Mouse (Mus musculus): ENCODE measurements around the gene Syngr1. TPM values are rescaled to one million over a fixed set of nuclear protein-coding genes. Genes with fewer than 3 reads are reported as not detected.

The Syngr1 gene
- polyA plus RNA-seq, 1 experiment from 2014 or later = 38.0 TPM

GRCm38 (mm10) chr15:80105490-80106410 lies 14.6 kb downstream of the Syngr1 start:
- WGBS = 45% methylated on average over 12 of the region's 12 CpGs
- peaks cover 5% of the 10 kb centered on the region for H3K4me1 ChIP-seq (replicated peaks)
- H3K4me2 ChIP-seq = no peak overlapping the region
- H3K4me3 ChIP-seq = no peak overlapping the region
- H3K36me3 ChIP-seq = no peaks in the 10 kb centered on the region
- no peaks in the 10 kb centered on the region for H3K9me3 ChIP-seq (replicated peaks)
- H3K27me3 ChIP-seq = no peaks in the 10 kb centered on the region
- 0 out of 2 replicates have a peak overlapping the region, but pooled peaks have one; percentile 36 for H3K27ac ChIP-seq
- no peak overlapping the region for H3K9ac ChIP-seq
- ATAC-seq (replicated peaks; ENCODE audit: insufficient number of reproducible peaks, insufficient read depth, low FRiP score, low read depth) = no peak

GRCm38 (mm10) chr15:80107143-80107542 lies 16.0 kb downstream of the Syngr1 start:
- no peak for ATAC-seq (replicated peaks; ENCODE audit: insufficient number of reproducible peaks, insufficient read depth, low FRiP score, low read depth)

DNA sequence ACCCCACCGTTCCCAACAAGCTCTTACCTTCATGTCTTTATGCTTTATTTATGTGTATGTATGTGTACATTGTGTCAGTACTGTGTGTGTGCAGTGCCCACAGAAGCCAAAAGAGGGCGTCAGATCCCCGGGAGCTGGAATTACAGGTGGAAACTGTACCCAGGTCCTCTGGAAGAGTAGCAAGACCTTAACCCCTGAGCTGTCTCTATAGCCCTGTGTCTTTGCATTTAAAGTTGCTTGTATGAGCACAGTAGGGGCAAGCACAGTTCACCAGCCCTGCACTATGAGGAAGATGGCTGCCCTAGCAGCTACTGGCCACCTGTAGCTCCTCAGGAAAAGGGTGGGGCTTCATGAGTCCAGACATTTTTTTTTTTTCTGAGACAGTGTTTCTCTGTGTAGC lies 16.4 kb downstream of the Syngr1 start:
- Histone ChIP-seq H3K36me3 (no peaks in the 10 kb centered on the region), H3K27me3 (no peaks in the 10 kb centered on the region), H3K9ac (no peak overlapping the region), H3K9me3 (replicated peaks) (no peaks in the 10 kb centered on the region), H3K27ac (no peak overlapping the region), H3K4me2 (no peak overlapping the region), H3K4me3 (no peak overlapping the region), H3K4me1 (replicated peaks) (peaks cover 5% of the 10 kb centered on the region)
- 88% methylated on average over 3 of the region's 3 CpGs for WGBS
- ATAC-seq (replicated peaks; ENCODE audit: insufficient number of reproducible peaks, insufficient read depth, low FRiP score, low read depth) = no peak

More at GRCm38 (mm10) chr15:80107143-80107542, 16.0 kb downstream of the Syngr1 start:
- Histone ChIP-seq H3K9ac (no peak overlapping the region), H3K36me3 (no peaks in the 10 kb centered on the region), H3K27ac (no peak overlapping the region), H3K27me3 (no peaks in the 10 kb centered on the region), H3K9me3 (replicated peaks) (no peaks in the 10 kb centered on the region), H3K4me2 (no peak overlapping the region), H3K4me1 (replicated peaks) (peaks cover 5% of the 10 kb centered on the region), H3K4me3 (no peak overlapping the region)
- 90% methylated on average over 8 of the region's 8 CpGs for WGBS

DNA sequence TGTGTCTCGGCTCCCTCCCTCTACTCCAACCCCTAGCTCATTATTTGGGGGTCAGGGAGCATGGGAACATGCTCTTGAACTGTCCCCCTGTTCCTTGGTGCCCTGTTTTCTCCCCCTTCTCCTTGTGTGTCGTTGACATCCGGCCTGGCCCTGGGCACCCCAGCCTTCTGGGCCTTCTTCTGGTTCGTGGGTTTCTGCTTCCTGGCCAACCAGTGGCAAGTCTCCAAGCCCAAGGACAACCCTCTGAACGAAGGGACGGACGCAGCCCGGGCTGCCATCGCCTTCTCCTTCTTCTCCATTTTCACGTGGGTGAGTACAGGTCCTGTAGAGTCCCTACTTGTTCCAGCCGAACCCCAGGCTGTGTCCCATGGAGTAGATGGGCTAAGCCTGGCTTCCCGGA lies 20.3 kb downstream of the Syngr1 start:
- 80% methylated on average over 12 of the region's 12 CpGs for WGBS
- H3K4me2 ChIP-seq = no peak overlapping the region
- H3K27ac ChIP-seq = no peak overlapping the region
- H3K36me3 ChIP-seq = no peaks in the 10 kb centered on the region
- no peak for ATAC-seq (replicated peaks; ENCODE audit: insufficient number of reproducible peaks, insufficient read depth, low FRiP score, low read depth)
- no peak overlapping the region for H3K9ac ChIP-seq
- H3K27me3 ChIP-seq = no peaks in the 10 kb centered on the region
- no peak overlapping the region for H3K4me3 ChIP-seq
- no peaks in the 10 kb centered on the region for H3K9me3 ChIP-seq (replicated peaks)
- no peaks in the 10 kb centered on the region for H3K4me1 ChIP-seq (replicated peaks)

GRCm38 (mm10) chr15:80112499-80112898 lies 21.4 kb downstream of the Syngr1 start:
- Histone ChIP-seq H3K27me3 (no peaks in the 10 kb centered on the region), H3K27ac (no peak overlapping the region), H3K36me3 (no peaks in the 10 kb centered on the region), H3K9ac (no peak overlapping the region), H3K9me3 (replicated peaks) (no peaks in the 10 kb centered on the region), H3K4me2 (no peak overlapping the region), H3K4me3 (no peak overlapping the region), H3K4me1 (replicated peaks) (no peaks in the 10 kb centered on the region)
- ATAC-seq (replicated peaks; ENCODE audit: insufficient number of reproducible peaks, insufficient read depth, low FRiP score, low read depth) = no peak
- 48% methylated on average over 2 of the region's 2 CpGs for WGBS

DNA sequence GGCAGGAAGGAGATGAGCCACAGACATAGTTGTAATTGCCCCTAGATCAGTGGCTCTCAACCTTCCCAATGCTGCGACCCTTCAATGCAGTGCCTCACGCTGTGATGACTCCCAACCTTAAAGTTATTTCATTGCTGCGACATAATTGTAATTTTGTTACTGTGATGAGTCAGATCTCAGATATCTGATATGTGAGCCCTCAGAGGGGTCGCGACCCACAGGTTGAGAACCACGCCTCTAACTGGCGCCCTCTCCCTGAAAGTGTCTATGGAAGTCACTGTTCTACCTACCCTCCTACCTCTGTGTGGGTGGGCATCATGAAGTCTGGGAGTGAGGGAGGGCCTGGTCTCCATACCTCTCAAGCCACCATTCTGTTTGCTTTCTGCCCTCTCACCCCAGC lies 23.3 kb downstream of the Syngr1 start:
- no peaks in the 10 kb centered on the region for H3K9me3 ChIP-seq (replicated peaks)
- no peak overlapping the region for H3K27ac ChIP-seq
- H3K4me1 ChIP-seq (replicated peaks) = no peaks in the 10 kb centered on the region
- H3K9ac ChIP-seq = no peak overlapping the region
- no peak overlapping the region for H3K4me2 ChIP-seq
- WGBS = 91% methylated on average over 7 of the region's 7 CpGs
- no peaks in the 10 kb centered on the region for H3K36me3 ChIP-seq
- ATAC-seq (replicated peaks; ENCODE audit: insufficient number of reproducible peaks, insufficient read depth, low FRiP score, low read depth) = no peak
- H3K4me3 ChIP-seq = no peak overlapping the region
- no peaks in the 10 kb centered on the region for H3K27me3 ChIP-seq

DNA sequence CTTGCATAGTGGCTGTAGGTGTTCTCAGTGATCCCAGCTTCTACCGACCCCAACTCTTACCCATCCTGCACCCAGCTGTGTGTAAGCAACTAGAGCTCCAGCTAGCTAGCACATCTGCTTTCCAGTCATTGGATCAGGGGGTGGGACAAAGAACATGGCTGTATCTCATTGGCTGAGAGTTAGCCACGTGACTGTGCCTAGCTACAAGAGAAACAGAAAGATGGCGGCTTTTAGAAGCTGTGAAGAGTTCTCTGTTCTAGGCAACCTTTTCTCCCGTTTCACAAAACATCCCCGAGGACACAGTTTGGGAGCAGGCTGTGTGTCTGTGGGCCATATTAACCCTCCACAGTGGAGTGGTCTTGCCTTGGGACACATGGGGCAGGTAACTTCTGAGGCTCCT lies 24.1 kb downstream of the Syngr1 start:
- no peaks in the 10 kb centered on the region for H3K36me3 ChIP-seq
- H3K4me1 ChIP-seq (replicated peaks) = no peaks in the 10 kb centered on the region
- 0 out of 2 replicates have a peak overlapping the region, but pooled peaks have one; percentile 3 for H3K4me2 ChIP-seq
- no peak for ATAC-seq (replicated peaks; ENCODE audit: insufficient number of reproducible peaks, insufficient read depth, low FRiP score, low read depth)
- H3K27me3 ChIP-seq = no peaks in the 10 kb centered on the region
- WGBS = 55% methylated on average over 5 of the region's 5 CpGs
- H3K4me3 ChIP-seq = no peak overlapping the region
- no peak overlapping the region for H3K27ac ChIP-seq
- H3K9me3 ChIP-seq (replicated peaks) = no peaks in the 10 kb centered on the region
- H3K9ac ChIP-seq = no peak overlapping the region

GRCm38 (mm10) chr15:80115866-80116794 lies 25.0 kb downstream of the Syngr1 start:
- H3K9ac ChIP-seq = no peak overlapping the region
- WGBS = 59% methylated on average over 13 of the region's 13 CpGs
- H3K27ac ChIP-seq = no peak overlapping the region
- no peaks in the 10 kb centered on the region for H3K9me3 ChIP-seq (replicated peaks)
- H3K4me1 ChIP-seq (replicated peaks) = no peaks in the 10 kb centered on the region
- H3K36me3 ChIP-seq = no peaks in the 10 kb centered on the region
- 0 out of 2 replicates have a peak, but pooled peaks have one; percentile 16 for ATAC-seq (replicated peaks; ENCODE audit: insufficient number of reproducible peaks, insufficient read depth, low FRiP score, low read depth)
- no peaks in the 10 kb centered on the region for H3K27me3 ChIP-seq
- no peak overlapping the region for H3K4me3 ChIP-seq
- 0 out of 2 replicates have a peak overlapping the region, but pooled peaks have one; percentile 3 for H3K4me2 ChIP-seq

DNA sequence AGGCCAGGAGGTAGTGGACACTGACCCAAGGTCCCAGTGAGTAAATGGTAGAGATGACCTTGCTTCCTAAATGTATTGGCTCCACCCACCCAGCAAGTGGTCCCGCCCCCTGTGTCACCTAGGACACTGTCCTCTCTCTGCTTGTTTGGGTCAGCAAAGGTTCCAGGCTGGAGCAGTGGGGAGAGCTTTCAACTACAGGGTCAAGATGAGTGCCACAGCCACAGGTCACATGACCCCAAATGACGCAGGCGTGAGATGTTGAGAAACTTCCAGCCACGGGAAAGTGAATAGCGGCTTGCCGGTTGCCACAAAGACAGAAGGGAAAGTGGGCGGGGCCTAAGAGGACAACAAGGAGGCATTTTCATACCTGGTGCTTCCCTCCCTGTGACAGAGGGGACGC lies 26.0 kb downstream of the Syngr1 start:
- ATAC-seq (replicated peaks; ENCODE audit: insufficient number of reproducible peaks, insufficient read depth, low FRiP score, low read depth) = peak; percentile 23; the same call in 1 of the 2 replicates
- Histone ChIP-seq H3K27ac (no peak overlapping the region), H3K4me2 (no peak overlapping the region), H3K4me1 (replicated peaks) (no peaks in the 10 kb centered on the region), H3K9ac (no peak overlapping the region), H3K4me3 (no peak overlapping the region), H3K27me3 (no peaks in the 10 kb centered on the region), H3K36me3 (no peaks in the 10 kb centered on the region), H3K9me3 (replicated peaks) (no peaks in the 10 kb centered on the region)
- 53% methylated on average over 8 of the region's 8 CpGs for WGBS

- Histone ChIP-seq H3K4me1 (replicated peaks) (no peaks in the 10 kb centered on the region), H3K4me3 (no peak overlapping the region), H3K36me3 (no peaks in the 10 kb centered on the region), H3K9ac (no peak overlapping the region), H3K27ac (no peak overlapping the region), H3K4me2 (no peak overlapping the region), H3K27me3 (no peaks in the 10 kb centered on the region), H3K9me3 (replicated peaks) (no peaks in the 10 kb centered on the region)
- no peak for ATAC-seq (replicated peaks; ENCODE audit: insufficient number of reproducible peaks, insufficient read depth, low FRiP score, low read depth)
- WGBS = 89% methylated on average over 6 of the region's 6 CpGs
These were observed 27.9 kb downstream of the Syngr1 start for GRCm38 (mm10) chr15:80119076-80119475.

- Histone ChIP-seq H3K9ac (no peak overlapping the region), H3K27me3 (no peaks in the 10 kb centered on the region), H3K4me2 (no peak overlapping the region), H3K4me1 (replicated peaks) (no peaks in the 10 kb centered on the region), H3K4me3 (no peak overlapping the region), H3K27ac (no peak overlapping the region), H3K9me3 (replicated peaks) (no peaks in the 10 kb centered on the region), H3K36me3 (no peaks in the 10 kb centered on the region)
- 87% methylated on average over 9 of the region's 9 CpGs for WGBS
- ATAC-seq (replicated peaks; ENCODE audit: insufficient number of reproducible peaks, insufficient read depth, low FRiP score, low read depth) = no peak
These were observed 30.7 kb downstream of the Syngr1 start for GRCm38 (mm10) chr15:80121721-80122325.

Measured in heart, embryonic 15.5 days (tissue).